Mouse (Mus musculus) CH12F3 (cell line): ENCODE results near the gene Rpl23.
"Not testable (repeated sequence)": the region's sequence is repeated elsewhere in the genome, so short reads cannot be mapped to it uniquely, and the experiment has no call there.

ENCODE experiments used
- in situ Hi-C: fragments of 300-500 bp; cut with MboI; formaldehyde crosslinking; loops from 2 replicates; pipeline ENCODE4 v1.14.3; 2020; ENCODE audit warnings: low sequenced_read_pairs

Gene Rpl23

GRCm38 (mm10) chr11:97769704-97770103 lies 12.5 kb downstream of the Rpl23 start:
- in situ Hi-C loops, result no loop called here

DNA sequence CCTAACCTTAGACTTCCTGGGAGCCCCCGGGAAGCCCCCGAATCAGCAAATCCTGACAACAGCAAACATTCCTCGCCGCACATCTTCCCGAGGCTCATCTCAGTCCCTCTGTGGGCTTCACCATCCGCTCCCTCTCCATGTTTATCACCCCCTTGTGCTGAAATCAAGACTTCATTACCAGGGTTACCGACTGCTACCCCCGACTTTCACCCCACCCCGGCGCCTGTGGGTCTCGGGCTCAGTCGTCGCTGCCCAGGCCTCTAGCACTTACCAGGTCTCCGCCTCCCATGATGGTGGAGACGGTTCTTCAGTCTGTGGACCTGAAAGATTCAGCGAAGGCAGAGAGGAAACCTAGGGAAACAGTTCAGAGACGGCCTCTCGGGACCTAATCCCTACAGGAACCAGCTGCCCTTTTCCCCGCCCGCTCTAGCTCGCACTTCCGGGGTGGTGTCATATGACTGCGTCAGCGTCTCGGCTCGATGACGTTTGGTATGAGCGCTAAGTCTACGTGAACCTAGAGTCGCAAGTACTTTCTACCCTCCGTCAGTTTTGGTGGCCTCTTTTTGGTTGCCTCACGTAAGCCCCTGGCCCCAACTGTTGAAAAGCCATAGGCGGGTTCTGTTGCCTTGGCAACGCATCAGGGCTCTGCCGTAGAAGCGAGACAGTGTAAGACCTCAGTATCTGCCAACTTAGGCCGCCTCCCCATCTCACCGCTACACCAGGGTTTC lies 15.9 kb downstream of the Rpl23 start, which contains the start of gene Cwc25:
Cwc25 (minus strand) TSS at position 403 of the 728 bp plus-strand sequence.
- in situ Hi-C loops, result no loop called here

DNA sequence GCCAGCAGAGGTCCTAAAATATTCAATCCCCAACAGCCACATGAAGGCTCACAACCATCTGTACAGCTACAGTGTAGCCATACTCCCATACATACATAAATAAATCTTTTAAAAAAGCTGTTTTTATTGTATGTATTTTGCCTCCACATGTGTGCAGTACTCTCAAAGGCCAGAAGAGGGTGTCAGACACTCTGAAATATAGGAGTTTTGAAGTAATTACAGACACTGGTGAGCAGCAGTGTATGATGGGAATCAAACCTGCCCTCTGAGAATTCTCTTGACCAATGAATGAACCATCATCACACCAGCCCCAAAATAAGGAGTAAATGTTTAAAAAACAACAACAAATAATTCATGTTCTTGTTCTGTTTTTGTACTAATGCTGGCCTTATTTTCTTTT lies 20.6 kb downstream of the Rpl23 start:
- in situ Hi-C loops, result no loop called here

- in situ Hi-C loops, result no loop called here
Measured at GRCm38 (mm10) chr11:97758942-97759341, 23.3 kb downstream of the Rpl23 start.

GRCm38 (mm10) chr11:97758125-97758524 lies 24.1 kb downstream of the Rpl23 start:
- in situ Hi-C loops, result no loop called here

DNA sequence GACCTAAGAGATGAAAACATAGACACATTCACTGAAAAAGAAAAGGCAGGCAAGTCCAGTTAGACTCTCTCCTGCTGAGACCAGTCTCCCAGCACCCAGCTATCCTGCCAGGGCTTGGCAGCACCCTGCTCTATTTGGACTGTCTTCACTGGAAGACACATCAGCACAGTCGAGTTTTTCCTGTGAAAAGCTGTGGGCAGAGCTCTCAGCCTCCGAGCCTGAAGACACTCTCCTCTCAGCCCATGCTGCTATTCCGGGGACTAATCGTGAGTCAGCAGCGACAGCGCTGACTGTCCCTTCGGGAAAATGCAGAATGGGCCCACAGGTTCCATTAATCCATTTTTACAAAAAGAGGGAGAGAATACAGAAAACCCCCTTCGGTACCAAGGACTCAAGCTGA lies 29.0 kb downstream of the Rpl23 start:
- in situ Hi-C loops, result no loop called here

- in situ Hi-C loops, result no loop called here
Measured at GRCm38 (mm10) chr11:97748496-97748895, 33.7 kb downstream of the Rpl23 start.

DNA sequence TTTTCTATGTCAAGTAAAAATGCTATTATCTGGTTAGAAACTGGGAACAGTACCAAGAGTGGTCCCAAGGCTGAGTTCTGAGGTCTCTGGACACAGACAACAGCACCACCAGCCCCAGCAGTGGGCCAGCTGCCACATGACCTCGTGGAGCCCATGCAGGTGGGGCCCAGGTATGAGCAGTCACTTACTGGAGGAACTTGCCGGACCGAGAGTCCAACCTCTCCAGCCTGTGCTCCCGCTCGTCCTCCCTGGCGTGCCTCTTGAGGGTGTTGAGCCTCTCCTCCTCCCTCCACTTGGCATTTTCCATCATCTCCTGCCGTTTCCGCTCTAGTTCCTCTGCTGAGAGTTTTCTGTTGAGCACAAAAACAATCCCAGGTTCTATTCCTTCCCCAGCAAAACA lies 34.5 kb downstream of the Rpl23 start:
- in situ Hi-C loops, result no loop called here

DNA sequence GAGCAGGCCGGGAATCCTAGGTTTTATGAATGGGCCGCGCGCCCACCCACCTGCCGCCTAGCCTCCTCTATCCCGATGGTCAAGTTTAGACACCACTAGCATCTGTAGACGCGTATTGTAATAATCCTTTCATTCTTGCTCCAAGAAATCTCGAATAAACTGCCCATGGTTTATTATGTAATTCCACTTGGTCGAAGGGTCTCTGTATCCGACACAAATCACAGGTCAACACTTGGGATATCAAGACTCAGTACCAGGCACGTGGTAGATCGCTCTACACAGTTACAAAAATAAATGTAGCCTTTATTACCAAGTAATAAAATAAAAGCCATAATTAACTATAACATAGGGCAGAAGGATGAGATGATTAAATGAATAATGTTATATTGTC lies 36.9 kb downstream of the Rpl23 start:
- in situ Hi-C loops, result no loop called here

GRCm38 (mm10) chr11:97744718-97745330 lies 37.4 kb downstream of the Rpl23 start:
- in situ Hi-C loops, result no loop called here

DNA sequence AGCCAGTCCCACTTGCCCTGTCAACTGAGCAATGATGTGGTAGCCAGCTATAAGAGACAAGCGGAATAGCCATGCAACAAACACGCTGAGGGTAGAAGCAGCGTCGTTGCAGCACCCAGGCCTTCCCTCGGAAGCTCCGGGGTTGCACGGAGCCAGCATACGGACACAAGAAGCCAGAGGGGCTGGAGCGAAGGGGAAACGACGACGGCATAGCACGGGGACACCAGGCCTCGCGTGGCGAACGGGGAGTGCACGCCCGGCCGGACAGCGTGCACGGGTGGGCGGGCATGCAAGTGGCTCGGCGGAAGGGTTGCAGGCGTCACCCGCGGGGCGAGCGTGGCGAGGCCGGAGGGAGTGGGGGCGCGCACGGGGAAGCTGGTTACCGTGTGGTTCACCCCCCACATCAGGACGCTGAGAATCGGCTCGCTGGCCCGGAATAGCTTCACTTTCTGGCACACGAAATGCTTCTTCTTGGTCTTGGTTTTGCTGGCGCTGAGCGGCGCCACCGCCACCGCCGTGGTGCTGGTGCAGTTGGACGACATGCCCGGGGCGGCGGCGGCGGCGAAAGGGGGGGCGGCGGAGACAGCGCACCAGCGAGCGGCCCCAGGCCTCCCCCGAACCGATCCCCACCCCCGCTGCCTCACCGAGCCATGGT lies 38.0 kb downstream of the Rpl23 start, which contains the start of gene Pip4k2b:
Pip4k2b (minus strand) TSS at position 642 of the 655 bp plus-strand sequence.
- in situ Hi-C loops, result no loop called here

DNA sequence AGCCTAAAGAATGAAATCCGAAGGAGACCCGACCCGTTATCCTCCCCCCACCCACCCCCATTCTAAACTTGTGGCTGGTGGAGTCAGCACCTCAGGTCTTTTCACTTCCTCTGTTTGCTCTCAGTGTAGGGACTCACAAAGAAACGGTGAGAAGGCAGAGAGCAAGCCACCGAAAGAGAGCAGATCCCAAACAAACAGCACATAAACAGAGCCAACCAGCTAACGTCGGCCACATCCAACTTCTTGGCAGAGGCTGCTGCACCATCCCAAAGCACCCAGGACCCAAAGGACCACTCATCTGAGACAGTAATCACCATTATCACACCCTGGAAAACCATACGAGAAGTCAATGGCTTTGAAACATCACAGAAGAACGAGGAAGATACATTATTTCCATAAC lies 38.8 kb downstream of the Rpl23 start:
- in situ Hi-C loops, result no loop called here

DNA sequence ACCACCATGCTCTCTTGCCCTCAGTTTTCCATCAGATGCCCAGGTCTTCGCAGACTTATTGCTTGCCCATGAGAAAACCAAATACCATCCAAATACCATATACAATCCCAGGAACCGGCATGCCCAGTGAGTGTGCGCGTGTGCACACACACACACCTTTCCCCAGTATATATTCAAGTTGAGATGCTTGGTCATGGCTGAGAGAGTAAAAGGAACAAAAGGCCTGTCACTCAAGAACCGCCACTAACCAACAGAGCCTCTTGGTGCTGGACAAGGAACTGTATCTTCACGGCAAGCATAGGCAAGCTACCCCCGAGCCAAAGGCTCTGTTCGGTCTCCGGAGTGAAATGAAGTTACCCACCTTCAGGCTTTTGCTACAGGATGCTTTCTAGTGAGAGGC lies 39.6 kb downstream of the Rpl23 start:
- in situ Hi-C loops, result no loop called here

DNA sequence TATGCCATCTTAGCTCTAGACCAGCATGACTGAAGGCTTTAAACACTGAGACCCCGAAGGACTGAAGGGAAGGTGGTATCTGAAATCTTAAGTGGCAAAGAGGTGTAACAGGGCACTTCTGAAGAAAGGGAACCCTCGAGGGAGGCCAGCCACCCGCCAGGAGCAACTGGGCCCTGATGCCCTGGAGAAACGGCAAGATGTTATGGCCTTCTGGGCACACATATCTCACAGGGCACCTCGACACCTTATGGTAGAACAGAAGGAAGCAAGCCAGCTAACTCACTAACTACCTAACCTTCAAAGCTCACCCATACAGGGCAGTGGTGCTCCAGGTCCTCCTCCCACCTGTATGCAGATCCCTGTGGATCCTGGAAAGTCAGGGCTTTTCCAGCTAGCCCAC lies 40.1 kb downstream of the Rpl23 start:
- in situ Hi-C loops, result no loop called here

DNA sequence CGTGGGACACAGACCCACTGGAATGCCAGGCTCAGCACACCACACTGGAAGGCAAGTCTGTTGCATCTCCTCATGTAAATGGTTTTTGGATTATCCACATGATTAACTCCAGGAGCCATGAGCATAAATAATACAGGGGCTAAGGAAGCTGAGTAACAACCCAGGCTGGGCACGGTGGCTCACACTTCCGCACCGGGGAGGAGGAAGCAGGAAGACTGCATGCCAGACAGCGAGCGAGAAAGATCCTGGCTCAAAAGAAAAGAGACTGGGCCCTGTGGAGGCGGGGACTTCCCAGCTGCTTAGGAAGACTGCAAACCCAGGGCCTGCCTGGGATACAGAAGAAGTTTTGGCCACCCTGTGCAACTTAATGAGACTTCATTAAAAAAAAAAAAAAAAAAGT lies 42.0 kb downstream of the Rpl23 start:
- in situ Hi-C loops, result no loop called here

DNA sequence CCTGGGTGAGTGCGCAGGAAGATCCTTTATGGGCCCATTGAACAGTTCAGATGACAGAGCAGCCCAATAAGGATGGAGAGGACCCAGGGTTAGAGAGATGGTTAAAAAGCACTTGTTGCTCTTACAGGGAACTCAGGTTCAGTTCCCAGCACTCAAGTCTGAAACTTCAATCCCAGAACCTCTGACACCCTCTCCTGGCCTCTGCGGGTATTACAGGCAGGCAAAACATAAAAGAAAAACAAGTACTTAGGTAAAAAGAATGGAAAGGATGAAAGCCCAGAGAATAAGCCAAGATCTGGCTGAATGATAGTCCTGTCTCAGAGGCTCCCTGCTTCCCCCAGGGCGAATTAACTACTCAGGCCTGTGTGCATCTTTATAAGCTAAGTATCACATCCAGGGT lies 43.1 kb downstream of the Rpl23 start:
- in situ Hi-C loops, result no loop called here

GRCm38 (mm10) chr11:97738703-97739102 lies 43.5 kb downstream of the Rpl23 start:
- in situ Hi-C loops, result no loop called here

- in situ Hi-C loops, result no loop called here
Measured at GRCm38 (mm10) chr11:97737600-97737999, 44.6 kb downstream of the Rpl23 start.

- in situ Hi-C loops, result no loop called here
Measured at GRCm38 (mm10) chr11:97736645-97737044, 45.6 kb downstream of the Rpl23 start.

- in situ Hi-C loops, result not testable (repeated sequence)
Measured at GRCm38 (mm10) chr11:97734810-97735209, 47.4 kb downstream of the Rpl23 start.

DNA sequence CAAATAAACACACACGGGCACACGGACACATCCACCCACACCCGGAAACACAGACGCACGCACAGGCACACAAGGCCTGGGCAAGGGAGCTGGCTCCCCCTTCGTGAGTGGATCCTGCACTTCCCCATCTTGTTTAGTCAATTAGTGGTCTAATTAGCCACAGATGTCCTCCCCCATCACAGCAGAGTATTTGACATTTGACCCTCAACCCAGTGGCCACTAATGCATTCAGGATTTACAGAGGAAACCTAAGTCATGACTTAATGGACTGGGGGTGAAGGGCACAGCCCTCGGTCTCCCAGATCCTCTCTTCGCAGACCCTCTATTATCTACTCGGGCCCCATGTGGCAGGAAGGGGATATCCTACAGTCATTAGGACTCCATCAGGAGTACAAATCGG lies 48.5 kb downstream of the Rpl23 start:
- in situ Hi-C loops, result no loop called here

GRCm38 (mm10) chr11:97728730-97729129 lies 53.5 kb downstream of the Rpl23 start:
- in situ Hi-C loops, result no loop called here
